Mouse (Mus musculus) fibroblast of lung, adult 2 months (primary cell): ENCODE results near the gene Vgll4.

Source experiments
- DNase-seq: peaks from one replicate; pipeline ENCODE4 v3.0.0-alpha.2; 2011; ENCODE audit warnings: low read depth

Vgll4 gene

DNA sequence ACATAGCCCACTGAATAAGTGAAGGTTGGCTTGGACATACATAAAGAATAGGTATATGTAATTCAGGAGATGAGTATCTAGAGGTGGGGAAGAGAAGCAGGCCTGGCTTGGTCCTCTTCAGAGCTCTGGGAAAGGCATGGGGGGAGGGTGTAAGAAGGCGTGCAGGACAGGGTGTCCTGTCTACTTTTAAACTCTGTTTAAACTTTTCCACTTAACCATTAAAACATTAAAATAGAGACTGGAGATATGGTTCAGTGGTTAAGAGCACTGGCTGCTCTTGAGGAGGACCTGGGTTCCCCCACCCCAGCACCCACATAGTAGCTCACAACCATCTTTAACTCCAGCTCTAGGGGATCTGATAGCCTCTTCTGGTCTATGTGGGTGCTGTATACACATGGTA, 3.2 kb upstream of the Vgll4 start:
- DNase-seq, result no peak

DNA sequence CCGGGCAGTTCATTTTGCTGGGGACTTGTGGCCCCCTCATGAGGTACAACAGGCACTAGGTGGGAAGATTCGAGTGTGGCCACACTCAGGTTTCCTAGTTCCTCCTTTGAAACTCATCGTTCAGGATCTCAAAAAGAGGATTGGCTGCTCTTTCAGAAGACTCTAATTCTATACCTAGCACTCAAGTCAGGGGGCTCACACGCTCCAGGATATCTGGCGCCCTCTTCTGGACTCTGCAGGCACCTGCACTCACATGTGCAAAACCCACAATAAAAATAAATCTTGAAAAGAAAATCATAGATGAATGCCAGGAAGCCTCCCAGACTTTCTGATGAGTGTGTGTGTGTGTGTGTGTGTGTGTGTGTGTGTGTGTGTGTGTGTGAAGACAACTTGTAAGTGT, 1.1 kb upstream of the Vgll4 start:
- DNase-seq, result no peak

DNA sequence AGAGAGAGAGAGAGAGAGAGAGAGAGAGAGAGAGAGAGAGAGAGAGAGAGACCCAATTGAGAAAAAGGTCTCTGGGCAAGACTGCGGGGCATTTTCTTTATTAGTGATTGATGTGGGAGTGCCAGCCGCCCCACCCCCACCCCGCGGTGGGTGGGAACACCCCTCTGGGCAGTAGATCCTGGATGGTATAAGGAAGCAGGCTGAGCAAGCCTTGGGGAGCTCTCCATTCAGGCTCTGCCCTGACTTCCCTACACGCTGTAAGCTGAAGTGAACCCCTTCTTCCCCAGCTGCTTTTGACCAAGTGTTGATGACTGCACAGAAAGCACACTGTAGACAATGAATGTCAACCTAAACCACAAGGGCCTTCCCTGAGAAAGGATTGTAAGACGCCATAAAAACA, 592 bp upstream of the Vgll4 start:
- DNase-seq, result no peak

DNA sequence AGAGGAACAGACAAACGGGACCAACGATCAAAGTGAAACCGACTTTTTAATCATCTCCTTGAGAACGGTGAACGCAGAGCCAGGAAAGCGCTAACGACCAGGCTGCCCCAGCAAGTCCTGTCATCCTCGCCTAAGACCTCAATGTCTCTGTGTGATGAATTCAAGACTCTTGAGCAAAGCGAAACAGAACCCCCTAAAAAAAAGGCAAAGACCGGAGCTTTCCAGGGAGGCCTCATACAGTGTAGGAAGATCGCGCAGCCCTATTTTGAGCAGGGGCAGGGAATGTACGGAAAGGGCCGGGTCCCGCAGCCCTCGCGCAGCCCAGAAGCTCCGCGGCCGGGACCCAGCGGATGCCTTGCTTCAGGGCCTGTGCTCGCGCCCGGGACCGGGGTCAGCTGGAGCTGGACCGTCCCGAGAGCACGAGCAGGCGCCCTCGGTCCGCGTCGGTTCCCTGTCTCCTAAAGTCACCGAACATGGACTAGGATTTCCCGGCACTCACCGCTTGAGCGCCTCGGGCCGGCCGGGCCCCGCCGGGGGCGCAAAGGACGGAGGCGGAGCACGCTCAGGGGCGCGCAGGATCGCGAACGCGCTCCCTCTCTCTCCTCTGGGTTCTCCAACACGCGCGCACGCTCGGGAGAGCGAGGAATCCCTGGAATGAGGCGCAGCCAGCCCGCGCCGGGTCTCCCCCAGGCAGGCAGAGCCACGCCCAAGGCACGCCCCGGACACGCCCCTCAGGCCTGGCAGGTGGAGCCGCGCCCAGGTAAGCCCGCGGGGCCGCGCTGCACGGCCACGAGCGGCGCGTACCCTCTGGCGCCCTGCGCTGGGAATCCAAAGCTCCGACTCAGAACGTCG, 1.2 kb downstream of the Vgll4 start:
- DNase-seq, result no peak

DNA sequence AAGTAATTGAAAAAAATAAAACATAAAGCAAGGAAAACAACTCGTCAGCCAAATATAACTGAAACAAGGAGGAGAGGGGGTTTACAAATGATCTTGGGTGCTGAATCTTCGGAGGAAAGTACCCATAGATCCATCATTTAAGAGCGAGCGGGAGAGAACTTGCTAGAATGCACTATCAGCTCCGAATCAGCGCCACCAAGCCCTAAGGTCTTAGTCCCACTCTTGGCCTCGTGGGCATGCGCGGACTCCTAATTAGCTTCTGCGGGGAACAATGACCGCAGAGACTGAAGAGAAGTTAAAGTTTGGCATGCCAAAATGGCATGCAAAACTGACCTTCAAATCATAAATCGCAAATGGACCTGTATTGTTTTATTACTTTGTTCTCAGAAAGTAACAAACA, 2.2 kb downstream of the Vgll4 start:
- DNase-seq, result no peak

DNA sequence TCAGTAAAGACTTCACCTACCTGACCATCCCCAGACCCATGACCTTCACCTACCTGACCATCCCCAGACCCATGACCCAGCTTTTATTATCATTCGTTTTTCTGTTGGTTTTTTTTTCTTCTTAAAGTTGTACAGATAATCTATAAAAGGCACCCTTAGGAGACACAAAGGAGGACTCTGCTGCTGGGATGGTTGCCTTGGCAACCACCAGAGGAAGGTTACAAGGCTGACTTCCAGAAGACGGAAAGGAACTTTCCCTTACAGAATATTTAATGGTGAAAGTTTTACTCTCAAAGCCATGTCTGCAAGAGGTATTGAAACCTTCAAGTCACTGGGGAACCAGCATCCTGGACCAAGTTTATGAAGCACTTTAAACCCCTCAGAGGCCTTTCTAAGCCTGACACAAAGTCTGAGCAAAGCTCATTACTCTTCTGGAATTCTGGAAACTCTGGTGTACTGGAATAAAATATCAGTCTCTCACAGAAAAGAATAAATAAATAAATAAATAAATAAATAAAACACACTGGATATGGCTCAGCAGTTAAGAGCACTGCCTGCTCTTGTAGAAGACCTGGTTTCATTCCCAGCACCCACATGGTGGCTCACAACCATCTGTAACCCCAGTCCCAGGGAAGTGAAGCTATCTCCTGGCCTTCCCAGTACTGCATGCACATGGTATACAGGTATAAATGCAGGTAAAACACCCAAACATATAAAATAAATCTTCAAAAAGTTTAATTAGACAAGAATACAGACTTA, 3.2 kb downstream of the Vgll4 start:
- no peak for DNase-seq

DNA sequence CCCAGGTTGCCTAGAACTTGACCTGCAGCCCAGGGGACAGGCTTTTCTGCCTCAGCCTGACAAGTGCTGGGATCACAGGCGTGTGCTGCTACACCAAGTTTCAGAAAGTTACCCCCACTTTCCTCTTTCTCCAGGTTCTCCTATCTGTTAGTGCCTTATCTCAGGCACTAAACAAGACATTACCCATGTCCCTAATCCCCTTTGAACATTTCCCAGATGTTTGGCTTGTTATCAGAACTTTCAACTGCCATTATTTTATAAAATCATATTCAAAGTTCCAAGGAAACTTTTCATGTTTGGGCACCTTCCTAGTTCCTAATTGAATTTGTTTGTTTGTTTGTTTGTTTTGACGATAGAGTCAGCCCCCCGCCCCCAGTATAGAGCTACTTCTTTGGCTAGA, 4.0 kb downstream of the Vgll4 start:
- DNase-seq, result no peak

DNA sequence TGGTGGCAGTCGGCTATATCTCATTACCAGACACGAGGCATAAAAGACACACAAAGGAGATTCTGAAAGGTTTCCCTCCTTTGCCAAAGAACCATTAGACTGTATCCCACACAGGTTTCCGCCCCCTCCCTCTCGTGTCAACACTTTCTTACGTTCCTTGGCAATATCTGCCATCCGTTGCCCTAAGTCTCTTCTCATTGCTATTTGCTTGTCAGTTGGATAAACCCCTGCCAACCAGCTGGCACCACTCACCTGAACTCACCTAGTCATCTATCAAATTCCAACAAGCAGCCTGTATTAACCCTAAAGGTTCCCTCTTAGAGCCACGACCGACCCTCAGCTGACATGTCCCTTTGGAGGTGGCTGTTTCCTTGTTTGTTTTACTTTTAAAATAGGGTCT, 4.4 kb downstream of the Vgll4 start:
- DNase-seq, result no peak

DNA sequence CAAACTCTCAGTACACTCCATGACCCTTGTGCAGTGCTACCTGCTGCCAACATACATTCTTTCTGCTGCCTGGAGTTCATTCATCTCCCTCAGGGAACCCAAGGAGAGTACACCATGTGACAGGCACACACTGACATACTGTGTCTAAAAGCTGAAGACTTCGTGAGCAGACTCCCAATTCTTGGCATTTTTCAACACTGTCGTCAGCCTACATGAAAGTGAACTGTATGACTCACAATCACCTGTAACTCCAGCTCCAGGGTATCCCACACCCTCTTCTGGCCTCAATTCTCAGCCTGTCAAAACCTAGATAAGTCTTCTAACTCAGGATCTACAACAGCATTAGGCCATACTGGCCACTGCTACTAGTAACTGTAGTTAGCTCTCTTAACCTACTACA, 5.6 kb downstream of the Vgll4 start:
- no peak for DNase-seq

DNA sequence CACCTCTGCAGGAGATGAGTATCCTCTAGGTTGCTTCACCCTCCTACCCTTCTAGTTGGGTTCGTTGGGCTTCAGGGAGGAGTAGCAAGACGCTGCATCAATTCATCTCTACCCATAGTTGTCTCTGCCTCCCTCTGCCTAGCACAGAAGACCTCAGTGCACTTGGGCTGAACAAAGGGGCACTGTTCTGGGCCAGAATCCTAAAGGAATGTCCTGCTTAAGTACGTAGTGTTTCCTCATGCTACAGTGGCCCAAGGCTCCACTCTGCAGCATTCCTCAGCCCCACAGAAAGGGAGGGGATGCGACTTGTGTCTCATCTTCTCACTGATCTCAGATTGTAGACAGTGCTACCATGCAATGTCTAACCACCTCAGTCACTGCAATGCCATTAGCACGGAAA, 6.2 kb downstream of the Vgll4 start:
- no peak for DNase-seq

DNA sequence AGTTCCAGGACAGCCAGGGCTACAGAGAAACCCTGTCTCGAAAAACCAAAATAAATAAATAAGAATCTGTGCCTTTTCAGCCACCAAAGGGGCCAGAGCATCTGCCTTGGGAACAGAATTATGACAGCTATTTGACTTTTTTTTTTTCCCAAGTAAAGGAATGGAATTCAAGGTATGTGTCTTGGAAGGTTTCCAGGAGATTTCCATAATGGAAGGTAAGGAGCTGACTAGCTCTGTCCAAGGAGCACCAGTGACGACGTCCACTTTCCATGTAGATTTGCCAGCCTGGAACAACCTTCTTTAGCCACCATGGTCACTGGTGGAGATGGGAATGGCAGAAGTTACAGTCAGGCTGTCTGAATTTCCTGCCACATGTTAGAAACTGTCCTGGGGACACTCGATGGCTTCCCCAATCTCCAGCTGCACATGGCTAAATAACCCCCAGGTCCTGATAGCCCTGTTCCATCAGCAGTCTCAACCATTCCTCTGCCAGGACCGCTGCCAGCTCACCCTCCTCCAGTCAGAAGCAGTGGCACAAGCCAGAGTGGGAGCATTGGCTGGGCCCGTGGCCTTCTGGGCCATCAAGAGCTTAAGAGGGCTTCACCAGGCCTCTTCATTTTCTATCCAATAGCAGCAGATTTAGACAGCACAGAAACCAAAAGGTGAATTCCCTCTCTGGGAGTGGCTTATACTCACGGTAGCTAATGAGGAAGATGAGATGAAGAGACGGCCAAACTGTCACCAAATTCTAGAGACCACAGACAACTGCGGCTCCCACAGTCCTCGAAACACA, 8.3 kb downstream of the Vgll4 start:
- no peak for DNase-seq

DNA sequence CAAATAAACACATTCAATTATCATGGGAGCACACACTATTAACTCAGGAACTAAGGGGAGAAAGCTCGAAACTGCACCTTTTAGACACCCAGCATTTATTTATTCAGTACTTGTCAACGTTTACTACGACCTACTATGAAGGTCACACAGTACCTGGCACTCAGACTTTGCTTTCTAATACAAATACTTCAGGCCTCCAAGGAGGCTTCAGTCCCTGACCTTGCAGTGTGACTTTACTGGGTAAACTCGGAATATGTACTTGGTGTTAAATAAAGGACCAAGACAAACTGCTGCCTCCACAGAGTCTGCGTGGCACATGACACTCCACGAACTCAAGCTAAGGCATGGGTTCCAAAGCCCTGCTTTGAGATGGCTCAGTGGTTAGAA, 10.8 kb downstream of the Vgll4 start:
- no peak for DNase-seq

DNA sequence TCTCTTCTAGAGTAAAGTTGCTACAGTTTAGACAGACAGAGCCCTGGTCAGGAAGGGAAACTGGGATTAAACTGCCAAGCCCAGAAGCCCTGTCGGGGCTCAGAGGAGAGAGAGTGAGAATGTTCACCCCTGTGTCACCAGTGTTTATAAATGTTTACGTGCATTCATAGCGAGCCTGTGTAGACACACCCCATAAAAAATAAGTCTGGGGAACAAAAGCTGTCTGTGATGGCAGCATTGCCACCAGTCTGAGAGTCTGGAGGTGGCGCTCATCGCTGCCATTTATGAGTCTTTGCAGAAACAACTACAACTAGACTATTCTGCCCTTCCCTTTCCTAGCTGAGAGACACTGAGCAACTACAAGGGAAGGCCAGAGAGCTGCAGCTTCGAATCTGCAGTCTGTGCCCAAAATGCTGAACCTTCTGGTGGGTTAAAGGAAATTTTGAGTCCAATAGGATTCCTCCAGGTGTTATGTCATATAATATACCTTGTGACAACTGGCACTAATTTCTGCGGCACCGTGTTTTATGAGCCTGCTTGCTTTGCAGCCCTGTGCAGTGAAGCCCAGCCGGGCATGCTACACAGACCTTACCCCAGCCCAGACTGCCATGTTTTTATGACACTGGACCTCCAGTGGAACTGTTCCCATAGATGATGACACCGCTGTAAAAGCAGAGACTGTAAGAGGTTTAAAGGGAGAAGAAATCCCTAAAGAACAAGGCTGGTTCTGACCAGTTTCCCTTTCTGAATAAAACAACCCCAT, 11.4 kb downstream of the Vgll4 start:
- DNase-seq, result no peak

DNA sequence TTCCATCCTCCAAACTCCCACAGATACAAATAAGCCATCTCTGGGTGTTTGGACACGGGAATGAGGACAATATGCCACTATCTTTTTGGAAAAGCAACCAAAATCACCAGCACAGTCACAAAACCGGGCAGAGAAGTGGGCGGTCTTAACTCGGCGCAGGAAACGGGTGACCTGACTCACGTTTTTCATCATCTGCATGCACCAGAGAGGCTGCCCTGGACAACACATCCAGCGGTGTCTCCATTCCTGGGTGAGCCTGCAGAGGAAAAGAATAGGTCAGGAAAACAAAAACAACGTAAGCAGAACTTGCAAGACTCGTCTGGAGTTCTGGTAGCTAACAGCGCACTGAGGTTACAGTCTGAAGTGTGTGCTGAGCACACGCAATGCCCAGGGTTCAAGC, 12.0 kb downstream of the Vgll4 start:
- DNase-seq, result no peak

DNA sequence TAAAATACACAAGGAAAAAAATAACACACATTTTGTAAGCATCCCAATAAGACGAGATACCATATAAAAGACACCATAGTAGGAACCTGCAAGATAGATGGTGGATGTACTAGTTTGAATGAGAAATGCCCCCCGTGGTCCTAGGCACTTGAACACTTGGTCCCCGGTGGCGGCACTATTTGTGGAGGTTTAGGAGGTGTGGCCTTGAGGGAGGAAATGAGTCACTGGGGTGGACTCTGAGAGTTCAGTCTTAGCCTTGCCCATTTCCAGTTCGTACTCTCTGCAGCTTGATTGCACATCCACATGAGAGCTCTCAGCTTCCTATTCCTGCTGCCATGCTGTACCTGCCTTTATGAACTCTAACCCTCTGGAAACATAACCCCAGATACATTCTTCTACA, 15.3 kb downstream of the Vgll4 start:
- no peak for DNase-seq

DNA sequence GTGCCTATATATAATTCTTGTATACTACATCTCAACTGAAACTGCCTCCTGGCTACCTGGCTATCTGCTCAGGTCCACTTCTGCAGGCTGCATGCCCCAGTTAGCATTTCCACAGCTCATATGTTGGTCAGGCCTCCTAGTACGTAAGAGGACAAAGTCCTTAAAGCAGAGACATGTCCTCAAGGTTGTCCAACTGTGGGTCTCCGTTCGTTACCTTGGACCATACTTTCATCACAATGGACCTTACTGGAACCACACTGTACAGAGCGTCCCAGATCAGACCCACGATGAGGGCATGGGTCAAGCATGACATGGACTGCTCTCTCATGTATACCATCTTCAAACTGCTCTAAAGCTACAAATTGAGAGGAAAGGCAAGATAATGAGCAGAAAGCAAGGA, 16.2 kb downstream of the Vgll4 start:
- DNase-seq, result no peak

DNA sequence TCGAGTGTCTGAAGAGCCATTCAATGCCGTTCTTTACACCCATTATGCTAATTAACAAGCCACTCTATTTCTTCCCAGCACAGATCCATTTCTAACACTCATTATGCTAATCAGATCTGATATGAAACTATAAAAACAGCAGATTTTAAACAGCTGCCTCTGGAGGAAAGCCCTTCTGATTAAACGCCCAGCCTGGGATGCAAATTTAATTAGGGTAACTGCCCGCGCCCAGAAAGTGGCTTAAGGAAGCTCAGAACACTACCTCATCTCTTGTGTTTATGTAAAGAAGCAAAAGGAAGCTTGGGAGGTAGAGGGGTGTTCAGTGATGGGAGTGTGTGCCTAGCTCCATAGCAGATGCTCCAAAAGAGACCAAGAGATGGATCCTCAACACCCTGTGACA, 17.4 kb downstream of the Vgll4 start:
- no peak for DNase-seq

DNA sequence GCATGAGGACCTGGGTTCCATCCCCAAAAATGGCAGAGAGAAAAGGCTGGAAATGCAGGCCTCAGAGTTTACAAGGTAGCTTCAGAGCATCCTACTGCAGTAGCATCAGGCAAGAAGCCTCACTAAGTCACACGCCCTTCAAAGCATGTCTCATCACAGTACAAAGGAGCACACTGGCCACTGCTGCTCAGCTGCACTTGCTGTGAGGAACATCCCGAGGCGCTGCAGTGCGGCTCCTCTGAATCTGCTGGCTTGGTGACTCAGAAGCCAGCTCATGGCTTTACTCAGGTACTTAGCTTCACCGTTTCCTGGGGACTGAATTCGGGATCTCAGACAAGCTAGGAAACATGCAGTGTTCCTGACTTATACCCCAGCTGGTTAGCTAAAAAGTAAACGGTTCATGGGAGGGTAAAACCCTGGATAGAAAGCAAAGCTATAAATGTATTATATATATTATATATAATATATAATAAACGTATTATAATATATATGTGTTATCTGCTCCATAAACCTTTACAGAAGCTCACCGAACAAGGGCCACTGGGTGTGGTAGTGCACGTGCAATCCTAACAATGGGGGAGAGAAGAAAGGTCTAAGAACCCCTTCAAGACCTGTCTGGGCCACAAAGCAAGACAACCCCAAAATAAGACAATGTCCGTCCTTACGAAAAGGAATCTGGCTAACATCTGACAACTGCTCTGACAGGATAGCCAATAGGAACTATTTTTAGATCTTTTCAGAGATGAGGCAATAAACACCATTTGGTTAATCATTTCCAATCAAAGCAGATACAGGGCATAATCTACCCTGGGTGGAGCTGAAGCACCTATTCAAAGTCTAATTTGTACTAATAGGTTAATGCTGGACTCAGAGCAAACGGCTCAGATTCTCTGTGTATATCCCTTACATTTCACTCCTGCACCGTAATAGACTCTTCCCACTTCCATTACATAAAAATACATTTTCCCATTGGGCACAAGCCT, 25.0 kb downstream of the Vgll4 start:
- no peak for DNase-seq

DNA sequence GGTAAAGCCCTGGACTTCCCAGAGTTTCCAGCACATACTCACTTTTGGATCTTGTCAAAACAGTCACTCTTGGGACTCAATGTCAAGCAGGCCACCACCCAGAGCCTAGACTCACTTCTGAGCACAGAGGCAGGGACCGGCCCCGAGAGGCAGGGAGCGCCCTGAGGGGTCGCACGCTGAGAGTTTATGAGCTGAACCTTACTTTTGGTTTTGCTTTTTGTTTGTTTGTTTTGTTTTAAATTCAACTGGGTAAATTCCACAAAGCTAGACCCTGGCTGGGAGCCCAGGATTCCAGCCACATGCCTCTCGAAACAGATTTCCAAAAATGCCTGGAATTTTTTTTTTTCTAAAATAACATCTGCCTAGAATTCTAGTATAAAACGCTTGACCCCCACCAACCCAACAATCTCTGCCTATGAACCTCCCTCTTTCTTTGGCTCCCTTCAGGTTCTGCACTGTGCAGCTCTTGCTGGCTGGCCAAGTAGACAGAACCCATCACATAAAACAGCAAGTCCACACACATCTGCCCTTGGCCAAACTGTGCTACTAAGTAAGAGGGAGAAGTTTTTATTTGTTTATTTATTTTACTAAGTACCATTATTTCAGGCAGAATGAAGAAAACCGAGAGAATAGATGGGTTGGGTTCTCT, 28.5 kb downstream of the Vgll4 start:
- no peak for DNase-seq

DNA sequence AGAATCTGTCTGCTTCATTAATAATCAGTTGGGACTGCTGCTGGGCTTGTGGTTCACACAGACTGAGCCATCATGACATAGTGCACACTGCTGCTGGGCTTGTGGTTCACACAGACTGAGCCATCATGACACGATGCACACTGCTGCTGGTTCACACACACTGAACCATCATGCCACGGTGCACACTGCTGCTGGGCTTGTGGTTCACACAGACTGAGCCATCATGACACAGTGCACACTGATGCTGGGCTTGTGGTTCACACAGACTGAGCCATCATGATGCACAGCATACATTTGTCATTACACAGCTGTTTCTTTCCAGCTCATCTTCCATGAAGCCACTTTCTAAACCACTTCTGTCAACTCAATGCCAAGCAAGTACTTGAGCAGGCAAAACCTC, 30.1 kb downstream of the Vgll4 start:
- DNase-seq, result no peak
